8 mouse cellular contexts compared by ENCODE assay signal in the genomic region with DNA sequence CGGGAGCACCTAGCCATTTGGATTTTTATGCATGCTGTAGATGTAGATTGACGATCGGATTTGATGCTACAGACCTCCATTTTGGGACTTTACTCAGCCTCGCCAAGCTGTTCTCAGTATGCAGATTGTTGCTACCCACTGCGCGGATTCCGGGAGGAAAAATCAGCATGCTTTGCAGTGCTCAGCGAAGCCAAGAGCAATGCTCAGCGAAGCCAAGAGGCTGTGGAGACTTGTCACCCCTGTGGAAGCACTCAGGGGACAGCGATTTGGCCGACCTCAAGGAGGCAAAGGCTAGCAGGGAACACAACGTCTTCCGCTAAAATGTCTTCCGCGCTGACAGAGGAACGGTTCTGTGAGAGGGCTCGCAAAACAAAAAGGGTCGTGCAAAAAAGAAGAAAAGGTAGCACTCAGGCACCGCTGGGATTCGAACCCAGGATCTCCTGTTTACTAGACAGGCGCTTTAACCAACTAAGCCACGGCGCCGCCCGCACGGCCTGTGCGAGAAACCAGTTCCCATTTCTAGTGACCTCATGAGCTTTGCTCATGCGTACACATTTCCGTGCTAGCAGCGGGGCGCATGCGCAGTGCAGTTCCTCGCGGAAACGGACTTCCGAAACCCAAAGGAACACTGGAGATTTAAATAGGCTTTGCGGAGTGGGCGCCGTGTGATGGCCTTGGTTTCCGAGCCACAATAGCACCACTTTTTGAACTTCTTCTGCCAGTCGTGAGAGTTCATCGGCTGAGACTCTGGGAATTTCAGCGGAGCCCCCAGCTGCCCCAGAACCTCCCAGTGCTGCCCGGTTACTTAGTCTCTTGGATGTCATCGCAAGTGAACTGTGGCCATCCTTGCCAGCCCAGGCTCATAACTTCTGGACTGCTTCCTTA. TPM values are rescaled to one million over a fixed set of nuclear protein-coding genes. Genes with fewer than 3 reads are reported as not detected.
DNase-seq lines count a peak whose midpoint lies in the region; ATAC-seq and TF ChIP-seq lines count a peak whose summit lies in the region.

No protein-coding gene starts in this region.

- H3K27me3 ChIP-seq in forebrain, embryonic 10.5 days (ENCODE audit: poor library complexity, severe bottlenecking): no peaks in the 10 kb centered on the region
- H3K27me3 ChIP-seq in heart, embryonic 15.5 days: no peaks in the 10 kb centered on the region
- H3K27me3 ChIP-seq in liver, embryonic 14.5 days (ENCODE audit: control insufficient read depth, insufficient read depth, low read length): no peaks in the 10 kb centered on the region
- no peaks in the 10 kb centered on the region for H3K27me3 ChIP-seq in neural tube, embryonic 11.5 days (ENCODE audit: control insufficient read depth, insufficient read depth, low read length)
- no peaks in the 10 kb centered on the region for H3K27me3 ChIP-seq in stomach, postnatal 0 days (ENCODE audit: control insufficient read depth, insufficient read depth, low read length)

- H3K36me3 ChIP-seq in forebrain, embryonic 10.5 days (replicated peaks): no peaks in the 10 kb centered on the region
- H3K36me3 ChIP-seq in heart, embryonic 15.5 days: no peaks in the 10 kb centered on the region
- H3K36me3 ChIP-seq in liver, embryonic 14.5 days (replicated peaks; ENCODE audit: control insufficient read depth, insufficient read depth, low read depth): no peaks in the 10 kb centered on the region
- no peaks in the 10 kb centered on the region for H3K36me3 ChIP-seq in neural tube, embryonic 11.5 days (ENCODE audit: control insufficient read depth, insufficient read depth, low read length)
- no peaks in the 10 kb centered on the region for H3K36me3 ChIP-seq in stomach, postnatal 0 days (ENCODE audit: control insufficient read depth, insufficient read depth, low read length)

- H3K4me3 ChIP-seq in forebrain, embryonic 10.5 days: peak overlapping the region; percentile 66
- peak overlapping the region; percentile 80 for H3K4me3 ChIP-seq in heart, embryonic 15.5 days
- peak overlapping the region; percentile 74 to 96 for H3K4me3 ChIP-seq in liver, embryonic 14.5 days (ENCODE audit: insufficient read depth in 1 of 2, low read depth in 2 of 2, low read length in 2 of 2)
- peak overlapping the region; percentile 50 for H3K4me3 ChIP-seq in neural tube, embryonic 11.5 days (ENCODE audit: low read depth, low read length)
- peak overlapping the region; percentile 58 for H3K4me3 ChIP-seq in stomach, postnatal 0 days (ENCODE audit: low read depth, low read length)

- H3K27ac ChIP-seq in forebrain, embryonic 10.5 days: peak overlapping the region; percentile 91
- peak overlapping the region; percentile 96 for H3K27ac ChIP-seq in heart, embryonic 15.5 days
- H3K27ac ChIP-seq in liver, embryonic 14.5 days: peak overlapping the region; percentile 44; the same call in 1 of the 2 replicates
- peak overlapping the region; percentile 67 for H3K27ac ChIP-seq in neural tube, embryonic 11.5 days (ENCODE audit: low read depth, low read length)
- peak overlapping the region; percentile 92 for H3K27ac ChIP-seq in stomach, postnatal 0 days (replicated peaks)

- DNase-seq in CD8-positive naive resting alpha-beta T cell, adult 2 months (ENCODE audit: low read depth in 2 of 2, low spot score in 2 of 2): peak; percentile 99
- DNase-seq in c-Kit-positive CD71-negative TER-119-negative erythroid progenitor cells, embryonic 14.5 days (ENCODE audit: low read depth): peak; percentile 90
- peak; percentile 100 for DNase-seq in forebrain, embryonic 10.5 days (ENCODE audit: extremely low spot score, low spot score)
- peak; percentile 97 to 98 for DNase-seq in kidney, postnatal 25 days
- DNase-seq in liver, embryonic 14.5 days (ENCODE audit: low read depth in 3 of 3, low spot score in 3 of 3): peak; percentile 81 to 86 (median 86)
- peak; percentile 99 for DNase-seq in neural tube, embryonic 11.5 days (ENCODE audit: low spot score)
- peak; percentile 97 for DNase-seq in stomach, postnatal 0 days (ENCODE audit: low spot score)

- H3K9me3 ChIP-seq in forebrain, embryonic 10.5 days: peaks cover 9% of the 10 kb centered on the region; the same call in 1 of the 2 replicates
- H3K9me3 ChIP-seq in heart, embryonic 15.5 days (replicated peaks): no peaks in the 10 kb centered on the region
- H3K9me3 ChIP-seq in liver, embryonic 14.5 days (ENCODE audit: control insufficient read depth, low read length): no peaks in the 10 kb centered on the region; the same call in 1 of the 2 replicates
- no peaks in the 10 kb centered on the region for H3K9me3 ChIP-seq in neural tube, embryonic 11.5 days (ENCODE audit: control insufficient read depth, low read length)
- peaks cover 3% of the 10 kb centered on the region; the same call in 1 of the 2 replicates for H3K9me3 ChIP-seq in stomach, postnatal 0 days (ENCODE audit: control insufficient read depth, low read length)

- peak; percentile 94 for ATAC-seq in heart, embryonic 15.5 days (replicated peaks; ENCODE audit: insufficient number of reproducible peaks, insufficient read depth, low FRiP score, low read depth)
- peak; percentile 91 for ATAC-seq in liver, embryonic 14.5 days (ENCODE audit: insufficient read depth)
- peak; percentile 93 for ATAC-seq in neural tube, embryonic 11.5 days (ENCODE audit: insufficient read depth, low FRiP score, low TSS enrichment)
- ATAC-seq in stomach, postnatal 0 days (ENCODE audit: low FRiP score, low TSS enrichment): peak; percentile 97

- peaks cover 24% of the 10 kb centered on the region for H3K4me1 ChIP-seq in forebrain, embryonic 10.5 days
- H3K4me1 ChIP-seq in heart, embryonic 15.5 days (replicated peaks): peaks cover 13% of the 10 kb centered on the region
- peaks cover 3 to 10% of the 10 kb centered on the region in 2 experiments; a peak in 3 of 4 replicates for H3K4me1 ChIP-seq in liver, embryonic 14.5 days (replicated peaks; ENCODE audit: control insufficient read depth in 2 of 2, insufficient read depth in 2 of 2, low read length in 1 of 2)
- no peaks in the 10 kb centered on the region for H3K4me1 ChIP-seq in neural tube, embryonic 11.5 days (ENCODE audit: control insufficient read depth, insufficient read depth, low read length)
- H3K4me1 ChIP-seq in stomach, postnatal 0 days (replicated peaks; ENCODE audit: control insufficient read depth, insufficient read depth): no peaks in the 10 kb centered on the region

- peak overlapping the region; percentile 71 for H3K4me2 ChIP-seq in heart, embryonic 15.5 days
- H3K4me2 ChIP-seq in liver, embryonic 14.5 days (ENCODE audit: low read depth): peak overlapping the region; percentile 89
- H3K4me2 ChIP-seq in neural tube, embryonic 11.5 days (ENCODE audit: low read depth): peak overlapping the region; percentile 28
- peak overlapping the region; percentile 58 for H3K4me2 ChIP-seq in stomach, postnatal 0 days (replicated peaks; ENCODE audit: low read depth)

- no peak for TF ChIP-seq CTCF in liver, embryonic 14.5 days (IDR thresholded peaks at IDR 0.05; ENCODE audit: low read depth)
- no peak; the same call in 1 of the 2 replicates for TF ChIP-seq CTCF in stomach, postnatal 0 days (IDR thresholded peaks at IDR 0.05; ENCODE audit: low read depth)

- under 1% methylated on average over 45 of the region's 45 CpGs for WGBS in forebrain, embryonic 10.5 days
- WGBS in heart, embryonic 15.5 days: under 1% methylated on average over 45 of the region's 45 CpGs
- under 1% methylated on average over 45 of the region's 45 CpGs for WGBS in liver, embryonic 14.5 days (ENCODE audit: insufficient replicate concordance)
- WGBS in neural tube, embryonic 11.5 days: 1% methylated on average over 44 of the region's 45 CpGs
- WGBS in stomach, postnatal 0 days: under 1% methylated on average over 45 of the region's 45 CpGs

- no peak for TF ChIP-seq EP300 in liver, embryonic 14.5 days (IDR thresholded peaks at IDR 0.05; ENCODE audit: low read depth)
- no peak for TF ChIP-seq EP300 in stomach, postnatal 0 days (optimal IDR thresholded peaks at IDR 0.05)

- H3K9ac ChIP-seq in heart, embryonic 15.5 days: peak overlapping the region; percentile 63
- peak overlapping the region; percentile 74 for H3K9ac ChIP-seq in liver, embryonic 14.5 days (replicated peaks)
- peak overlapping the region; percentile 61 for H3K9ac ChIP-seq in neural tube, embryonic 11.5 days (ENCODE audit: low read length)
- H3K9ac ChIP-seq in stomach, postnatal 0 days (ENCODE audit: low read length): peak overlapping the region; percentile 64

RNA-seq across cellular contexts. Expression of a gene that starts 19.3 kb away (rescaled TPM):
- polyA plus RNA-seq in forebrain, embryonic 10.5 days (2016; fragmentation: Nextera tagmentation; extraction: Ambion mirVana): 11.5 and 11.9 TPM in 2 replicates
- 1.8 and 2.9 TPM in 2 replicates for polyA plus RNA-seq in heart, embryonic 15.5 days (2015; fragmentation: Nextera tagmentation; extraction: Ambion mirVana)
- polyA plus RNA-seq in liver, embryonic 14.5 days (2012; rRNA removed): 0.66 and 1.00 TPM in 2 replicates
- polyA plus RNA-seq in liver, embryonic 14.5 days (2014; fragmentation: Nextera tagmentation; extraction: Ambion mirVana): 0.19 and 0.37 TPM in 2 replicates
- polyA plus RNA-seq in neural tube, embryonic 11.5 days (2014; fragmentation: Nextera tagmentation; extraction: Ambion mirVana): 18.7 and 21.6 TPM in 2 replicates
- polyA plus RNA-seq in stomach, postnatal 0 days (2015; fragmentation: Nextera tagmentation; extraction: Ambion mirVana): 1.6 and 2.6 TPM in 2 replicates

RNA-seq across cellular contexts. Expression of a gene that starts 48.4 kb away (rescaled TPM):
- polyA plus RNA-seq in forebrain, embryonic 10.5 days (2016; fragmentation: Nextera tagmentation; extraction: Ambion mirVana): 0.64 and 0.79 TPM in 2 replicates
- 1.6 and 3.9 TPM in 2 replicates for polyA plus RNA-seq in heart, embryonic 15.5 days (2015; fragmentation: Nextera tagmentation; extraction: Ambion mirVana)
- polyA plus RNA-seq in liver, embryonic 14.5 days (2012; rRNA removed): 0.22 and 0.27 TPM in 2 replicates
- polyA plus RNA-seq in liver, embryonic 14.5 days (2014; fragmentation: Nextera tagmentation; extraction: Ambion mirVana): 0.29 and 0.38 TPM in 2 replicates
- polyA plus RNA-seq in neural tube, embryonic 11.5 days (2014; fragmentation: Nextera tagmentation; extraction: Ambion mirVana): 0.25 and 0.89 TPM in 2 replicates
- polyA plus RNA-seq in stomach, postnatal 0 days (2015; fragmentation: Nextera tagmentation; extraction: Ambion mirVana): 0.82 and 0.98 TPM in 2 replicates

Comparison
In these comparisons a context has a peak if more than half of its experiments do, and no peak if none do; other contexts are left out.
1. Peak in every context shown above with its lines: DNase-seq, ATAC-seq, H3K4me3 ChIP-seq and H3K27ac ChIP-seq.
2. H3K27ac ChIP-seq: peak in every context shown above with its lines; median percentile 96 in heart, embryonic 15.5 days; 92 in stomach, postnatal 0 days; 91 in forebrain, embryonic 10.5 days; 67 in neural tube, embryonic 11.5 days; 44 in liver, embryonic 14.5 days.
3. H3K4me2 ChIP-seq: peak in every context shown above with its lines; median percentile 89 in liver, embryonic 14.5 days; 71 in heart, embryonic 15.5 days; 58 in stomach, postnatal 0 days; 28 in neural tube, embryonic 11.5 days.